Mouse (Mus musculus) C2C12 (cell line): ENCODE data around the gene Hoxc4. TPM values are rescaled to one million over a fixed set of nuclear protein-coding genes. Genes with fewer than 3 reads are reported as not detected.

Experiments
- H3K27me3 ChIP-seq: one replicate; pipeline ENCODE4 v1.6.1; 2011; ENCODE audit not compliant: control insufficient read depth, insufficient read depth, insufficient read length
- H3K36me3 ChIP-seq: one replicate; pipeline ENCODE4 v1.6.1; 2011; ENCODE audit not compliant: control insufficient read depth, insufficient read depth
- H3K4me3 ChIP-seq: one replicate; pipeline ENCODE4 v1.5.1; 2011; ENCODE audit warnings: mild to moderate bottlenecking, control low read depth; ENCODE audit not compliant: poor library complexity, insufficient read depth, severe bottlenecking
- H3K79me2 ChIP-seq: one replicate; pipeline ENCODE4 v1.6.1; 2011; ENCODE audit not compliant: control insufficient read depth, insufficient read depth
- H3K79me3 ChIP-seq: one replicate; pipeline ENCODE4 v1.6.1; 2011; ENCODE audit warnings: low read depth, control low read depth
- H3ac ChIP-seq: one replicate; pipeline ENCODE3; 2011; ENCODE audit warnings: low read depth; ENCODE audit not compliant: control insufficient read depth, insufficient read length
- CEBPB ChIP-seq: IDR thresholded peaks from one replicate; pipeline ENCODE4 v1.6.1; 2011; ENCODE audit warnings: low read depth, mild to moderate bottlenecking, control low read depth, moderate library complexity
- CTCF ChIP-seq: IDR thresholded peaks from one replicate; pipeline ENCODE4 v1.5.1; 2011; ENCODE audit not compliant: control insufficient read depth, insufficient read depth, insufficient read length
- FOSL1 ChIP-seq: IDR thresholded peaks from one replicate; pipeline ENCODE4 v1.8.0; 2011; ENCODE audit warnings: mild to moderate bottlenecking, low read length; ENCODE audit not compliant: poor library complexity, insufficient read depth, severe bottlenecking
- MAX ChIP-seq: IDR thresholded peaks from one replicate; pipeline ENCODE4 v1.6.1; 2011; ENCODE audit warnings: mild to moderate bottlenecking, control low read depth
- MYOD1 ChIP-seq: IDR thresholded peaks from one replicate; pipeline ENCODE4 v1.6.1; 2011; ENCODE audit warnings: low read depth; ENCODE audit not compliant: control insufficient read depth, insufficient read length
- MYOG ChIP-seq: IDR thresholded peaks from one replicate; pipeline ENCODE4 v1.6.1; 2011; ENCODE audit not compliant: control insufficient read depth, insufficient read length; ENCODE audit errors: extremely low read depth
- USF1 ChIP-seq: IDR thresholded peaks from one replicate; pipeline ENCODE4 v1.6.1; 2011; ENCODE audit warnings: low read depth, mild to moderate bottlenecking, control low read depth, moderate library complexity
- polyA plus RNA-seq: library from polyadenylated mRNA; unstranded; fragments of >200 nt; fragmentation: generic; extraction: Trizol; gene quantifications from one replicate; pipeline ENCODE4 v1.2.1, GENCODE M21; 2012; ENCODE audit warnings: missing spikeins

Gene Hoxc4
- polyA plus RNA-seq, 1 experiment, result 3.4 TPM

DNA sequence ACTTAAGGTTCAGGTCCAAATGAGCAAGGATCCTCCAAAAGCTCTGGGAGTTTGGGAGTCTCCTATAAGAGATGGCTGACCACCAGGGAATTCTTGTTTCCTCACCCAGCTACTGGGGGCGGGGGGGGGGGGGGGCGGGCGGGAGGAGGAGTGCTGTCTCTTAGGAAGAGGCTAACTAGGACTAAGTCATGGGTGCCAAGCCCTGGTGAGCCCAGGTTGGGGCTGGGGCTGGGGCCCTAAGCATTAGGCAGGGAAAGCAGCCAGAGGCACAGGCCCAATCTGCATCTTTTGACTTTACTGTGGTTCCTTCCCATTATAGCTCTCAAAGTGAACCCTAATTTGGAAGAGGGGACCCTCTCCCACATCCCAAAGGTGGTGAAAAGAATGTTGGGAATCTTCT is 13.4 kb downstream of the Hoxc4 start:
- H3K4me3 ChIP-seq, result no peak overlapping the region
- no peaks in the 10 kb centered on the region for H3K79me2 ChIP-seq
- no peaks in the 10 kb centered on the region for H3K79me3 ChIP-seq
- TF ChIP-seq MYOD1, result no peak
- no peaks in the 10 kb centered on the region for H3K27me3 ChIP-seq
- H3ac ChIP-seq, result no peak overlapping the region
- H3K36me3 ChIP-seq, result no peaks in the 10 kb centered on the region

- Histone ChIP-seq H3K4me3 (no peak overlapping the region), H3K79me3 (no peaks in the 10 kb centered on the region), H3K27me3 (no peaks in the 10 kb centered on the region), H3K36me3 (no peaks in the 10 kb centered on the region), H3K79me2 (no peaks in the 10 kb centered on the region), H3ac (no peak overlapping the region)
- TF ChIP-seq MYOG (no peak), CEBPB (no peak), USF1 (no peak), CTCF (no peak), MYOD1 (no peak), FOSL1 (no peak), MAX (no peak)
Observed at GRCm38 (mm10) chr15:103032646-103033575, 14.2 kb downstream of the Hoxc4 start.

- Histone ChIP-seq H3K79me2 (no peaks in the 10 kb centered on the region), H3K4me3 (no peak overlapping the region), H3K79me3 (no peaks in the 10 kb centered on the region), H3K36me3 (no peaks in the 10 kb centered on the region), H3K27me3 (no peaks in the 10 kb centered on the region), H3ac (peak overlapping the region; percentile 91)
- TF ChIP-seq FOSL1, result no peak
- peak; percentile 80 for TF ChIP-seq USF1
Observed at GRCm38 (mm10) chr15:103034043-103034806, 15.5 kb downstream of the Hoxc4 start.

DNA sequence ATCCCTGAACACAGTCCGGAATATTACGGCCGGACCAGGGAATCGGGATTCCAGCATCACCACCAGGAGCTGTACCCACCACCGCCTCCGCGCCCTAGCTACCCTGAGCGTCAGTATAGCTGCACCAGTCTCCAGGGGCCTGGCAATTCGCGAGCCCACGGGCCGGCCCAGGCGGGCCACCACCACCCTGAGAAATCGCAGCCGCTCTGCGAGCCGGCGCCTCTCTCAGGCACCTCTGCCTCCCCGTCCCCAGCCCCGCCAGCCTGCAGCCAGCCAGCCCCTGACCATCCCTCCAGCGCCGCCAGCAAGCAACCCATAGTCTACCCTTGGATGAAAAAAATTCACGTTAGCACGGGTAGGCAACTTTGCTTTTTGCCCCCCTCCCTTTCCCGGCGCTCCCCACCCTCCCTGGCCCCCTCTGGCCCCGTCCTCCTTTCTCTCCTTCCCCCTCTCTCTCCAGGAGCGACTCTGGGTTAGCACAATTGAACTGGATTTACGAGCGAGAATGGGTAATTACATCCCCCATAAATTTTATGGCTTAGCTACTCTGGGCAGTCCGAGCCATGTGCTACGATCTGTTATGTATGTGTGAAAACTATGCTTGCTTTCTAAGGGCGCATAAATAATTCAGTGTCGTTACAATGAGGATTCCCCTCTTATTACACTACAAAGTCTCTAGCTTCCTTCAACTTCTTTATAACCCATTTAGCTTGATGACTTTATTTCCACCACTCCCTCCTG is 16.2 kb downstream of the Hoxc4 start:
- Histone ChIP-seq H3ac (peak overlapping the region; percentile 91), H3K79me2 (no peaks in the 10 kb centered on the region), H3K36me3 (no peaks in the 10 kb centered on the region), H3K4me3 (no peak overlapping the region), H3K79me3 (no peaks in the 10 kb centered on the region), H3K27me3 (no peaks in the 10 kb centered on the region)
- TF ChIP-seq MYOG (no peak), CEBPB (no peak), FOSL1 (no peak), USF1 (no peak), CTCF (no peak), MAX (no peak), MYOD1 (no peak)

GRCm38 (mm10) chr15:103035548-103035881 is 16.8 kb downstream of the Hoxc4 start:
- Histone ChIP-seq H3K4me3 (no peak overlapping the region), H3ac (no peak overlapping the region), H3K79me2 (no peaks in the 10 kb centered on the region), H3K36me3 (no peaks in the 10 kb centered on the region), H3K79me3 (no peaks in the 10 kb centered on the region), H3K27me3 (no peaks in the 10 kb centered on the region)
- TF ChIP-seq MYOG (no peak), CEBPB (no peak)

GRCm38 (mm10) chr15:103037579-103037978 is 18.8 kb downstream of the Hoxc4 start:
- H3K27me3 ChIP-seq, result no peaks in the 10 kb centered on the region
- H3K79me2 ChIP-seq, result no peaks in the 10 kb centered on the region
- no peaks in the 10 kb centered on the region for H3K36me3 ChIP-seq
- no peak overlapping the region for H3K4me3 ChIP-seq
- no peak for TF ChIP-seq USF1
- no peak for TF ChIP-seq MYOG
- TF ChIP-seq CEBPB, result no peak
- no peak for TF ChIP-seq MAX
- no peak for TF ChIP-seq MYOD1
- no peak for TF ChIP-seq CTCF
- no peak for TF ChIP-seq FOSL1
- no peak overlapping the region for H3ac ChIP-seq
- no peaks in the 10 kb centered on the region for H3K79me3 ChIP-seq
